Mouse (Mus musculus) embryonic facial prominence, embryonic 15.5 days (tissue): ENCODE data around the gene Vamp8. TPM values are rescaled to one million over a fixed set of nuclear protein-coding genes. Genes with fewer than 3 reads are reported as not detected.

ENCODE experiments used
- ATAC-seq: fragments of 200-750 bp; cut with Nextera tagmentation; 2 replicates; pipeline ENCODE4 v1.8.0; 2017; ENCODE audit warnings: low read depth, moderate TSS enrichment; ENCODE audit not compliant: insufficient number of reproducible peaks, low FRiP score, low TSS enrichment
- H3K27ac ChIP-seq: fragments of 300-500 bp; sonication (generic); replicated peaks from 2 replicates; pipeline ENCODE4 v1.5.1; 2015; ENCODE audit warnings: mild to moderate bottlenecking, inconsistent platforms
- H3K27me3 ChIP-seq: fragments of 300-500 bp; sonication (generic); 2 replicates; pipeline ENCODE4 v1.6.1; 2015; ENCODE audit warnings: inconsistent platforms
- H3K36me3 ChIP-seq: fragments of 300-500 bp; sonication (generic); 2 replicates; pipeline ENCODE4 v1.6.1; 2015; ENCODE audit warnings: mild to moderate bottlenecking, inconsistent platforms
- H3K4me1 ChIP-seq: fragments of 300-500 bp; sonication (generic); 2 replicates; pipeline ENCODE4 v1.6.1; 2015; ENCODE audit warnings: inconsistent platforms
- H3K4me2 ChIP-seq: fragments of 300-500 bp; sonication (generic); replicated peaks from 2 replicates; pipeline ENCODE4 v1.6.1; 2015; ENCODE audit warnings: mild to moderate bottlenecking, inconsistent platforms
- H3K4me3 ChIP-seq: fragments of 300-500 bp; sonication (generic); replicated peaks from 2 replicates; pipeline ENCODE4 v1.5.1; 2015; ENCODE audit warnings: mild to moderate bottlenecking, inconsistent platforms
- H3K9ac ChIP-seq: fragments of 300-500 bp; sonication (generic); 2 replicates; pipeline ENCODE4 v1.6.1; 2015; ENCODE audit warnings: inconsistent platforms
- H3K9me3 ChIP-seq: fragments of 300-500 bp; sonication (generic); replicated peaks from 2 replicates; pipeline ENCODE4 v1.6.1; 2016; ENCODE audit warnings: inconsistent platforms
- WGBS: fragments of 180-500 bp; shearing (Covaris S2); methylation state at CpG from one replicate; pipeline ENCODE4 v1.1.7; 2015; 5-methylcytosine and 5-hydroxymethylcytosine counted together
- polyA plus RNA-seq: library from polyadenylated mRNA; unstranded; fragments of >200 nt; fragmentation: Nextera tagmentation; extraction: Ambion mirVana; gene quantifications from 2 replicates; pipeline ENCODE4 v1.2.1, GENCODE M21; 2015

Gene Vamp8
- polyA plus RNA-seq, 1 experiment from 2014 or later = 177 TPM

- Histone ChIP-seq H3K9me3 (no peaks in the 10 kb centered on the region), H3K9ac (peak within 1 kb of the TSS; percentile 81), H3K4me2 (peak within 1 kb of the TSS; percentile 75), H3K36me3 (peaks cover 27% of the 10 kb centered on the region), H3K27ac (peak within 1 kb of the TSS; percentile 91), H3K4me3 (peak within 1 kb of the TSS; percentile 71), H3K27me3 (no peaks in the 10 kb centered on the region), H3K4me1 (peaks cover 42% of the 10 kb centered on the region)
- WGBS = under 1% methylated on average over 72 of the region's 72 CpGs
- peak; percentile 71; the same call in 1 of the 2 replicates for ATAC-seq
Observed at GRCm38 (mm10) chr6:72347166-72347941, 43.1 kb downstream of the Vamp8 start, which contains the start of gene 0610030E20Rik. TSS of gene 0610030E20Rik (plus strand) at chr6:72347317.

GRCm38 (mm10) chr6:72346261-72346660 is 44.2 kb downstream of the Vamp8 start:
- Histone ChIP-seq H3K9me3 (no peaks in the 10 kb centered on the region), H3K4me3 (peak overlapping the region; percentile 71; the same call in 1 of the 2 replicates), H3K36me3 (peaks cover 30% of the 10 kb centered on the region), H3K4me2 (no peak overlapping the region), H3K4me1 (peaks cover 40% of the 10 kb centered on the region), H3K9ac (no peak overlapping the region), H3K27ac (no peak overlapping the region), H3K27me3 (no peaks in the 10 kb centered on the region)
- 73% methylated on average over 4 of the region's 4 CpGs for WGBS
- ATAC-seq = no peak

GRCm38 (mm10) chr6:72345633-72346032 is 44.9 kb downstream of the Vamp8 start:
- no peak overlapping the region for H3K9ac ChIP-seq

GRCm38 (mm10) chr6:72345074-72345567 is 45.4 kb downstream of the Vamp8 start, which contains the start of gene Usp39:
TSS of gene Usp39 (minus strand) at chr6:72345184.
- H3K4me1 ChIP-seq = peaks cover 40% of the 10 kb centered on the region
- H3K9me3 ChIP-seq = no peaks in the 10 kb centered on the region
- peak; percentile 80 for ATAC-seq
- under 1% methylated on average over 30 of the region's 30 CpGs for WGBS
- H3K27me3 ChIP-seq = no peaks in the 10 kb centered on the region
- peak within 1 kb of the TSS; percentile 76 for H3K4me2 ChIP-seq
- peaks cover 19% of the 10 kb centered on the region for H3K36me3 ChIP-seq
- peak within 1 kb of the TSS; percentile 90 for H3K9ac ChIP-seq
- H3K27ac ChIP-seq = peak within 1 kb of the TSS; percentile 56; the same call in 1 of the 2 replicates
- peak within 1 kb of the TSS; percentile 96 for H3K4me3 ChIP-seq

More at GRCm38 (mm10) chr6:72345633-72346032, 44.9 kb downstream of the Vamp8 start:
- H3K36me3 ChIP-seq = peaks cover 24% of the 10 kb centered on the region
- no peaks in the 10 kb centered on the region for H3K27me3 ChIP-seq
- ATAC-seq = no peak
- H3K4me2 ChIP-seq = peak overlapping the region; percentile 76
- peaks cover 40% of the 10 kb centered on the region for H3K4me1 ChIP-seq
- 44% methylated on average over 6 of the region's 6 CpGs for WGBS
- peak overlapping the region; percentile 96 for H3K4me3 ChIP-seq
- no peak overlapping the region for H3K27ac ChIP-seq
- no peaks in the 10 kb centered on the region for H3K9me3 ChIP-seq

GRCm38 (mm10) chr6:72344396-72345073 is 46.0 kb downstream of the Vamp8 start:
- H3K27me3 ChIP-seq = no peaks in the 10 kb centered on the region
- H3K36me3 ChIP-seq = peaks cover 17% of the 10 kb centered on the region
- WGBS = 0% methylated on average over 42 of the region's 42 CpGs
- peak overlapping the region; percentile 56; the same call in 1 of the 2 replicates for H3K27ac ChIP-seq
- peak; percentile 19; the same call in 1 of the 2 replicates for ATAC-seq
- H3K4me3 ChIP-seq = peak overlapping the region; percentile 96
- peak overlapping the region; percentile 90 for H3K9ac ChIP-seq
- H3K9me3 ChIP-seq = no peaks in the 10 kb centered on the region
- H3K4me2 ChIP-seq = peak overlapping the region; percentile 76
- H3K4me1 ChIP-seq = peaks cover 40% of the 10 kb centered on the region

- WGBS = 46% methylated on average over 2 of the region's 2 CpGs
- no peak for ATAC-seq
- no peaks in the 10 kb centered on the region for H3K9me3 ChIP-seq
Observed at GRCm38 (mm10) chr6:72340481-72340880, 50.0 kb downstream of the Vamp8 start.

More at GRCm38 (mm10) chr6:72340481-72340880, 50.0 kb downstream of the Vamp8 start:
- H3K4me1 ChIP-seq = peaks cover 16% of the 10 kb centered on the region
- H3K27ac ChIP-seq = no peak overlapping the region
- no peak overlapping the region for H3K9ac ChIP-seq
- H3K4me2 ChIP-seq = no peak overlapping the region
- no peak overlapping the region for H3K4me3 ChIP-seq
- H3K27me3 ChIP-seq = no peaks in the 10 kb centered on the region
- H3K36me3 ChIP-seq = peaks cover 43% of the 10 kb centered on the region

Other genes starting within 250 kb of the Vamp8 start
- 18.0 and 18.4 TPM in 2 replicates for gene Atoh8, start 155.1 kb downstream of the Vamp8 start, polyA plus RNA-seq
- not detected in 2 replicates for gene Sftpb, start 86.1 kb downstream of the Vamp8 start, polyA plus RNA-seq
- gene Usp39, start 45.5 kb downstream of the Vamp8 start, polyA plus RNA-seq = 39.4 and 39.5 TPM in 2 replicates
- gene 0610030E20Rik, start 43.4 kb downstream of the Vamp8 start, polyA plus RNA-seq = 33.0 and 36.0 TPM in 2 replicates
- gene Tmem150a, start 35.3 kb downstream of the Vamp8 start, polyA plus RNA-seq = 14.7 and 15.2 TPM in 2 replicates
- gene Rnf181, start 23.7 kb downstream of the Vamp8 start, polyA plus RNA-seq = 106 and 120 TPM in 2 replicates
- 27.9 and 29.0 TPM in 2 replicates for gene Vamp5, start 10.2 kb downstream of the Vamp8 start, polyA plus RNA-seq
- 39.0 and 42.6 TPM in 2 replicates for gene Ggcx, start 23.6 kb upstream of the Vamp8 start, polyA plus RNA-seq
- 294 and 307 TPM in 2 replicates for gene Mat2a, start 48.9 kb upstream of the Vamp8 start, polyA plus RNA-seq
- 0.18 and 0.49 TPM in 2 replicates for gene Sh2d6, start 131.0 kb upstream of the Vamp8 start, polyA plus RNA-seq
- gene Capg, start 153.7 kb upstream of the Vamp8 start, polyA plus RNA-seq = 122 and 132 TPM in 2 replicates
- 18.8 and 23.9 TPM in 2 replicates for gene Elmod3, start 207.7 kb upstream of the Vamp8 start, polyA plus RNA-seq
- gene Retsat, start 207.8 kb upstream of the Vamp8 start, polyA plus RNA-seq = 18.1 and 18.7 TPM in 2 replicates
- 26.9 and 27.3 TPM in 2 replicates for gene Tgoln1, start 226.3 kb upstream of the Vamp8 start, polyA plus RNA-seq